16 mouse cellular contexts compared by ENCODE assay signal in the genomic region with DNA sequence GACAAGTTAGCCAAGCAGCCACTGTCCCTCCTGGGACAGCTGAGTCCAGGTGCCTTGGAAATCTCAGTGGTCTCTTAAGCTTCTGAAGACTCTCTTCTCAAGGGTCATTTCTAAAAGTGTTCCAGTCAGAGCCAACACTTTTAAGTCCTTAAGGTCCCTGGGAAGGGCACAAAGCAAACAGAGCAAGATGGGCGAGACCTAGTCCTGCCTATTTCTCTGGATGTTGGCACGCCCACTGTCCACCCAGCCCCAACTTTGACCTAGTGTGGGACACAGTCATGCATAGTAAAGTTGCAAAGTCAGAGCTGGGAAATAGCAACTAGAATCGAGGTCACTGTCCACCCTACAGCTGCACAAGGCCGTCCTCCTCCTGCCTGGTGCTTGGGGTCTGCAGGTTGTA. TPM values are rescaled to one million over a fixed set of nuclear protein-coding genes. Genes with fewer than 3 reads are reported as not detected.
A peak's percentile ranks its signal among the peaks of the same experiment; 100 is the strongest.
DNase-seq lines count a peak whose midpoint lies in the region; TF ChIP-seq lines count a peak whose summit lies in the region.
"Had no signal": no experiment of that assay in that cellular context is flagged by ENCODE, and none has a peak within 500 bp of the region (broad histone marks: within the 10 kb centered on the region; RNA-seq: fewer than 3 reads in every experiment).

No protein-coding gene starts in this region.

- no peak overlapping the region for H3K4me3 ChIP-seq in kidney, adult 2 months (ENCODE audit: insufficient read depth, low read depth, low read length)
- H3K4me3 ChIP-seq in limb, embryonic 10.5 days = no peak overlapping the region
- no peak overlapping the region for H3K4me3 ChIP-seq in thymus, adult 2 months (ENCODE audit: control insufficient read depth, insufficient read depth, low read length)
- H3K4me3 ChIP-seq: forebrain, embryonic 12.5 days; heart, embryonic 12.5 days; hindbrain, embryonic 15.5 days had no signal

- H3K27me3 ChIP-seq in kidney, adult 2 months (replicated peaks; ENCODE audit: control insufficient read depth, insufficient read depth, low read length) = no peaks in the 10 kb centered on the region
- H3K27me3 ChIP-seq in limb, embryonic 10.5 days (ENCODE audit: low read depth, poor library complexity, severe bottlenecking) = no peaks in the 10 kb centered on the region
- no peaks in the 10 kb centered on the region for H3K27me3 ChIP-seq in thymus, adult 2 months (ENCODE audit: control insufficient read depth, insufficient read depth, low read length)
- H3K27me3 ChIP-seq: forebrain, embryonic 12.5 days; hindbrain, embryonic 15.5 days had no signal

- no peaks in the 10 kb centered on the region for H3K9me3 ChIP-seq in limb, embryonic 10.5 days (replicated peaks)
- H3K9me3 ChIP-seq: forebrain, embryonic 12.5 days; heart, embryonic 12.5 days; hindbrain, embryonic 15.5 days had no signal

- H3K36me3 ChIP-seq in kidney, adult 2 months (ENCODE audit: control insufficient read depth, insufficient read depth, low read length) = peaks cover 2% of the 10 kb centered on the region; the same call in 1 of the 2 replicates
- H3K36me3 ChIP-seq in limb, embryonic 10.5 days = peaks cover 90% of the 10 kb centered on the region
- peaks cover 58% of the 10 kb centered on the region for H3K36me3 ChIP-seq in thymus, adult 2 months (ENCODE audit: control insufficient read depth, insufficient read depth, low read length)

- WGBS in kidney, adult 2 months = 57% methylated on average over 4 of the region's 4 CpGs
- WGBS in limb, embryonic 10.5 days = 90% methylated on average over 4 of the region's 4 CpGs
- 89% methylated on average over 4 of the region's 4 CpGs for WGBS in thymus, adult 2 months

- TF ChIP-seq CTCF in kidney, adult 2 months (conservative IDR thresholded peaks at IDR 0.05; ENCODE audit: insufficient read depth, insufficient read length, low read depth, low read length) = no peak
- TF ChIP-seq CTCF in thymus, adult 2 months (IDR thresholded peaks at IDR 0.05; ENCODE audit: borderline replicate concordance, control insufficient read depth, extremely low read depth, insufficient read depth, low read length, poor library complexity) = no peak

- no peak overlapping the region for H3K27ac ChIP-seq in kidney, adult 2 months (ENCODE audit: insufficient read depth, low read depth, low read length)
- no peak overlapping the region for H3K27ac ChIP-seq in limb, embryonic 10.5 days
- no peak overlapping the region for H3K27ac ChIP-seq in thymus, adult 2 months (ENCODE audit: control insufficient read depth, insufficient read depth, low read length)
- H3K27ac ChIP-seq: forebrain, embryonic 12.5 days; hindbrain, embryonic 15.5 days; macrophage had no signal

- DNase-seq in kidney, adult 2 months = peak; percentile 40
- no peak for DNase-seq in kidney, adult 8-10 months
- DNase-seq in adipocyte (ENCODE audit: low spot score) = peak; percentile 81
- peak; percentile 29 for DNase-seq in limb, embryonic 10.5 days (ENCODE audit: low spot score)
- peak; percentile 83 for DNase-seq in lung, postnatal 25 days (ENCODE audit: low spot score)
- DNase-seq in cerebellum, adult 18-20 months = no peak
- DNase-seq in thymus, adult 2 months = no peak
- DNase-seq in right cerebral cortex, postnatal 25 days = no peak
- DNase-seq: heart, postnatal 36 days; midbrain, embryonic 14.5 days; right cerebral cortex, adult 18-20 months; thymus, postnatal 36 days had no signal

- TF ChIP-seq POLR2A in kidney, adult 2 months (IDR thresholded peaks at IDR 0.05; ENCODE audit: low read depth, low read length) = no peak
- no peak for TF ChIP-seq POLR2A in thymus, adult 2 months (IDR thresholded peaks at IDR 0.05; ENCODE audit: control insufficient read depth, extremely low read depth, insufficient read depth, low read length, poor library complexity)

- H3K4me1 ChIP-seq in kidney, adult 2 months (ENCODE audit: control insufficient read depth, insufficient read depth, low read length) = peaks cover 7% of the 10 kb centered on the region; the same call in 1 of the 2 replicates
- peaks cover 8% of the 10 kb centered on the region for H3K4me1 ChIP-seq in limb, embryonic 10.5 days
- peaks cover 9% of the 10 kb centered on the region for H3K4me1 ChIP-seq in thymus, adult 2 months (replicated peaks; ENCODE audit: control insufficient read depth, insufficient read depth, low read length)

RNA-seq across cellular contexts. Expression of gene Polr1c, which starts 4.9 kb away (rescaled TPM):
- polyA plus RNA-seq in kidney, adult 2 months (2012; rRNA removed) = 63.0 and 70.7 TPM in 2 replicates
- 132 and 144 TPM in 2 replicates for polyA plus RNA-seq in limb, embryonic 10.5 days (2016; fragmentation: Nextera tagmentation; extraction: Ambion mirVana)
- 52.6 and 60.6 TPM in 2 replicates for polyA plus RNA-seq in thymus, adult 2 months (2012; rRNA removed)

RNA-seq across cellular contexts. Expression of gene Yipf3, which starts 4.9 kb away (rescaled TPM):
- polyA plus RNA-seq in kidney, adult 2 months (2012; rRNA removed) = 246 and 292 TPM in 2 replicates
- polyA plus RNA-seq in limb, embryonic 10.5 days (2016; fragmentation: Nextera tagmentation; extraction: Ambion mirVana) = 73.0 and 81.9 TPM in 2 replicates
- 250 and 292 TPM in 2 replicates for polyA plus RNA-seq in thymus, adult 2 months (2012; rRNA removed)

RNA-seq across cellular contexts. Expression of gene Lrrc73, which starts 10.3 kb away (rescaled TPM):
- 1.1 and 1.4 TPM in 2 replicates for polyA plus RNA-seq in kidney, adult 2 months (2012; rRNA removed)
- 0.25 and 0.44 TPM in 2 replicates for polyA plus RNA-seq in limb, embryonic 10.5 days (2016; fragmentation: Nextera tagmentation; extraction: Ambion mirVana)
- 4.2 and 5.3 TPM in 2 replicates for polyA plus RNA-seq in thymus, adult 2 months (2012; rRNA removed)
- polyA plus RNA-seq: macrophage had no signal

RNA-seq across cellular contexts. Expression of gene Tjap1, which starts 39.8 kb away (rescaled TPM):
- polyA plus RNA-seq in kidney, adult 2 months (2012; rRNA removed) = 23.1 and 29.7 TPM in 2 replicates
- 60.3 and 61.2 TPM in 2 replicates for polyA plus RNA-seq in limb, embryonic 10.5 days (2016; fragmentation: Nextera tagmentation; extraction: Ambion mirVana)
- 98.7 and 106 TPM in 2 replicates for polyA plus RNA-seq in thymus, adult 2 months (2012; rRNA removed)

RNA-seq across cellular contexts. Expression of gene Xpo5, which starts 40.4 kb away (rescaled TPM):
- polyA plus RNA-seq in kidney, adult 2 months (2012; rRNA removed) = 18.5 and 20.5 TPM in 2 replicates
- polyA plus RNA-seq in limb, embryonic 10.5 days (2016; fragmentation: Nextera tagmentation; extraction: Ambion mirVana) = 72.7 and 78.5 TPM in 2 replicates
- polyA plus RNA-seq in thymus, adult 2 months (2012; rRNA removed) = 40.0 and 40.4 TPM in 2 replicates

Comparison
In these comparisons a context has a peak if more than half of its experiments do, and no peak if none do; other contexts are left out.
1. DNase-seq: peak in kidney, adult 2 months (single experiment), adipocyte (single experiment), limb, embryonic 10.5 days (single experiment) and lung, postnatal 25 days (single experiment); none in kidney, adult 8-10 months (0 of 2), cerebellum, adult 18-20 months (0 of 2), thymus, adult 2 months (single experiment) and right cerebral cortex, postnatal 25 days (single experiment).